Mouse (Mus musculus): ENCODE measurements around the gene Cacnb4. TPM values are rescaled to one million over a fixed set of nuclear protein-coding genes. Genes with fewer than 3 reads are reported as not detected.

Cacnb4 gene
- polyA plus RNA-seq, 1 experiment: 0.04 TPM

- Histone ChIP-seq H3K4me3 (replicated peaks; ENCODE audit: extremely low read depth, low read depth, low read length) (no peak overlapping the region), H3K4me1 (ENCODE audit: control insufficient read depth, insufficient read depth, low read length) (no peaks in the 10 kb centered on the region)
- TF ChIP-seq CTCF (IDR thresholded peaks at IDR 0.05; ENCODE audit: insufficient read depth, low read length) (no peak), POLR2A (IDR thresholded peaks at IDR 0.05; ENCODE audit: borderline replicate concordance, extremely low read depth, low read depth, low read length) (no peak)
- DNase-seq: no peak
- WGBS: 62% methylated on average over 3 of the region's 3 CpGs
Observed at GRCm38 (mm10) chr2:52567421-52567820, 109.2 kb downstream of the Cacnb4 start.

GRCm38 (mm10) chr2:52563277-52563676 lies 113.4 kb downstream of the Cacnb4 start:
- Histone ChIP-seq H3K4me3 (replicated peaks; ENCODE audit: extremely low read depth, low read depth, low read length) (no peak overlapping the region), H3K4me1 (ENCODE audit: control insufficient read depth, insufficient read depth, low read length) (no peaks in the 10 kb centered on the region)
- 95% methylated on average over 5 of the region's 5 CpGs for WGBS
- DNase-seq: no peak
- no peak for TF ChIP-seq CTCF (IDR thresholded peaks at IDR 0.05; ENCODE audit: insufficient read depth, low read length)
- TF ChIP-seq POLR2A (IDR thresholded peaks at IDR 0.05; ENCODE audit: borderline replicate concordance, extremely low read depth, low read depth, low read length): no peak

- Histone ChIP-seq H3K4me1 (ENCODE audit: control insufficient read depth, insufficient read depth, low read length) (no peaks in the 10 kb centered on the region), H3K4me3 (replicated peaks; ENCODE audit: extremely low read depth, low read depth, low read length) (no peak overlapping the region)
- TF ChIP-seq CTCF (IDR thresholded peaks at IDR 0.05; ENCODE audit: insufficient read depth, low read length) (no peak), POLR2A (IDR thresholded peaks at IDR 0.05; ENCODE audit: borderline replicate concordance, extremely low read depth, low read depth, low read length) (no peak)
- 88% methylated on average over 3 of the region's 3 CpGs for WGBS
- no peak for DNase-seq
Observed at GRCm38 (mm10) chr2:52562356-52562755, 114.3 kb downstream of the Cacnb4 start.

- Histone ChIP-seq H3K4me1 (ENCODE audit: control insufficient read depth, insufficient read depth, low read length) (no peaks in the 10 kb centered on the region), H3K4me3 (replicated peaks; ENCODE audit: extremely low read depth, low read depth, low read length) (no peak overlapping the region)
- TF ChIP-seq CTCF (IDR thresholded peaks at IDR 0.05; ENCODE audit: insufficient read depth, low read length) (no peak), POLR2A (IDR thresholded peaks at IDR 0.05; ENCODE audit: borderline replicate concordance, extremely low read depth, low read depth, low read length) (no peak)
- 65% methylated on average over 7 of the region's 7 CpGs for WGBS
- no peak for DNase-seq
Observed at GRCm38 (mm10) chr2:52561137-52561536, 115.5 kb downstream of the Cacnb4 start.

- no peak for TF ChIP-seq POLR2A (IDR thresholded peaks at IDR 0.05; ENCODE audit: borderline replicate concordance, extremely low read depth, low read depth, low read length)
- no peak for TF ChIP-seq CTCF (IDR thresholded peaks at IDR 0.05; ENCODE audit: insufficient read depth, low read length)
- DNase-seq: no peak
- WGBS: 86% methylated on average over 2 of the region's 2 CpGs
- Histone ChIP-seq H3K4me3 (replicated peaks; ENCODE audit: extremely low read depth, low read depth, low read length) (no peak overlapping the region), H3K4me1 (ENCODE audit: control insufficient read depth, insufficient read depth, low read length) (no peaks in the 10 kb centered on the region)
Observed at GRCm38 (mm10) chr2:52560266-52560665, 116.4 kb downstream of the Cacnb4 start.

- no peak for DNase-seq
- 50% methylated on average over 8 of the region's 8 CpGs for WGBS
- Histone ChIP-seq H3K4me3 (replicated peaks; ENCODE audit: extremely low read depth, low read depth, low read length) (no peak overlapping the region), H3K4me1 (ENCODE audit: control insufficient read depth, insufficient read depth, low read length) (no peaks in the 10 kb centered on the region)
- no peak for TF ChIP-seq CTCF (IDR thresholded peaks at IDR 0.05; ENCODE audit: insufficient read depth, low read length)
- TF ChIP-seq POLR2A (IDR thresholded peaks at IDR 0.05; ENCODE audit: borderline replicate concordance, extremely low read depth, low read depth, low read length): no peak
Observed at GRCm38 (mm10) chr2:52558411-52558810, 118.2 kb downstream of the Cacnb4 start.

- WGBS: 69% methylated on average over 12 of the region's 12 CpGs
- TF ChIP-seq CTCF (IDR thresholded peaks at IDR 0.05; ENCODE audit: insufficient read depth, low read length): no peak
- TF ChIP-seq POLR2A (IDR thresholded peaks at IDR 0.05; ENCODE audit: borderline replicate concordance, extremely low read depth, low read depth, low read length): no peak
- H3K4me3 ChIP-seq (replicated peaks; ENCODE audit: extremely low read depth, low read depth, low read length): no peak overlapping the region
- no peaks in the 10 kb centered on the region for H3K4me1 ChIP-seq (ENCODE audit: control insufficient read depth, insufficient read depth, low read length)
- DNase-seq: no peak
Observed at GRCm38 (mm10) chr2:52557503-52558275, 118.9 kb downstream of the Cacnb4 start.

GRCm38 (mm10) chr2:52556961-52557326 lies 119.7 kb downstream of the Cacnb4 start:
- H3K4me3 ChIP-seq (replicated peaks; ENCODE audit: extremely low read depth, low read depth, low read length): no peak overlapping the region
- DNase-seq: no peak
- 87% methylated on average over 4 of the region's 4 CpGs for WGBS

GRCm38 (mm10) chr2:52556298-52556960 lies 120.2 kb downstream of the Cacnb4 start:
- no peaks in the 10 kb centered on the region for H3K4me1 ChIP-seq (ENCODE audit: control insufficient read depth, insufficient read depth, low read length)
- no peak for TF ChIP-seq POLR2A (IDR thresholded peaks at IDR 0.05; ENCODE audit: borderline replicate concordance, extremely low read depth, low read depth, low read length)
- no peak for TF ChIP-seq CTCF (IDR thresholded peaks at IDR 0.05; ENCODE audit: insufficient read depth, low read length)
- no peak for DNase-seq
- WGBS: 77% methylated on average over 20 of the region's 20 CpGs
- H3K4me3 ChIP-seq (replicated peaks; ENCODE audit: extremely low read depth, low read depth, low read length): no peak overlapping the region

More at GRCm38 (mm10) chr2:52556961-52557326, 119.7 kb downstream of the Cacnb4 start:
- no peaks in the 10 kb centered on the region for H3K4me1 ChIP-seq (ENCODE audit: control insufficient read depth, insufficient read depth, low read length)
- TF ChIP-seq POLR2A (IDR thresholded peaks at IDR 0.05; ENCODE audit: borderline replicate concordance, extremely low read depth, low read depth, low read length) (no peak), CTCF (IDR thresholded peaks at IDR 0.05; ENCODE audit: insufficient read depth, low read length) (no peak)

GRCm38 (mm10) chr2:52548401-52548800 lies 128.2 kb downstream of the Cacnb4 start:
- TF ChIP-seq POLR2A (IDR thresholded peaks at IDR 0.05; ENCODE audit: borderline replicate concordance, extremely low read depth, low read depth, low read length) (no peak), CTCF (IDR thresholded peaks at IDR 0.05; ENCODE audit: insufficient read depth, low read length) (no peak)
- Histone ChIP-seq H3K4me1 (ENCODE audit: control insufficient read depth, insufficient read depth, low read length) (no peaks in the 10 kb centered on the region), H3K4me3 (replicated peaks; ENCODE audit: extremely low read depth, low read depth, low read length) (no peak overlapping the region)
- WGBS: 91% methylated on average over 3 of the region's 3 CpGs
- DNase-seq: no peak
